Mouse (Mus musculus) right cerebral cortex, adult 2 months (tissue): ENCODE results near the gene Dmp1.

Experiments used
- DNase-seq, 2 experiments: peaks; one replicate each; pipeline ENCODE4 v3.0.0; 2021 to 2022; ENCODE audit warnings: low spot score in 2 of 2

Dmp1 gene

GRCm38 (mm10) chr5:104261908-104262461 lies 59.6 kb downstream of the Dmp1 start:
- no peak for DNase-seq

GRCm38 (mm10) chr5:104263014-104263776 lies 60.8 kb downstream of the Dmp1 start:
- DNase-seq = no peak
